Mouse (Mus musculus): ENCODE data around the gene Ndufb8.

Gene Ndufb8

DNA sequence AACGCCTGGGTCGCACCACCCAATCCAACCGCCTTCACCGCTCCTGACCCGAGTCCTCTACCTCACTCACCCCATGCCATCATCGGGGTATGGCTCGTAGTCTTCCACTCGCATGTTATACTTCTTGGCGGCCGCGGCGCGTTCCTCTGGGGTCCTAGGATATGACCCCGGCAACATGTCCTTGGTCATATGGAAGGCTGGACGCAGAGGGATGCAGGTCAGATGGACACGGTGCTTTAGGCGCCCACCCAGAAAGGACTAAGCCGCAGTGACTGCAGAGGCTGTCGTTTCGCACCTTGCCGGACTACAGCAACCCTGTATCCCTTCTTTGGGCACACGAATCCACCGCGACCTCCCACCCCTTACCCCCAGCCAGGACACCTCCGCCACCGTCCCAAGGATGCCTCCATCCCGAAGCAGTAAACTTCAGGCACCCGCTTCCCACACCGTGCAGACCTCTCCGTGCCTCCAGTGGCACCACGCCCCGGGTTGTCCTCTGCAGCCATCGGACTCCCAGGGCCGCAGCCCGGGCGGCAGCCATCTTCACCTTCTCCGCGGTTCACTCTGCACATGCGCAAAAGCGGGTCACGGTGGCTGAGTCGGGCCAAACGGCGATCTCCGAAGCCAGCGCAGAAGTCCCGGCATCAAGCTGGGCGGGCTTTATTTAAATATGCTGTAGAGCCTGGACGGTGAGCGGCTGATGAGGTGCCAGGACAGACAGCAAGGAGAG, at the start of gene Ndufb8:
Ndufb8 (minus strand) TSS at position 580 of the 730 bp plus-strand sequence.
- peak; percentile 96 for DNase-seq (ENCODE audit: low read depth, low spot score)

DNA sequence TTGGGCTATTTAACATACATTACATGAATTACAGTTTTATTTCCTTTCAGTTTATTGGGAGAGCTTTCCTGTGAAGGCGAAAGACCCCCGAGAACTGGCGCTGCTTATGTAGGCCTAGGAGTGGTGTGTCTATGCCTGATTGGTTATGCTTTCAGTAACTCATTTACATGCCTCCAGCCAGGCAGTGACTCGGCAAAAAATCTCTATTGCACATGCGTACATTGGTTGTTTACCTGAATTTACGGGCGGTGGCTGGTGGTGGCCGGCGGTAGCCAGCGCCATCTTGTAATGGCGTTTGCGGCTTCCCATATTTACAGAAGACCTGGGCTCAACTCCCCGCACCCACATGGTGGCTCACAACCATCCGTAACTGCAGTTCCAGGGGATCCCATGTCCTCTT, 38.9 kb upstream of the Ndufb8 start:
- DNase-seq (ENCODE audit: low read depth, low spot score), result no peak

DNA sequence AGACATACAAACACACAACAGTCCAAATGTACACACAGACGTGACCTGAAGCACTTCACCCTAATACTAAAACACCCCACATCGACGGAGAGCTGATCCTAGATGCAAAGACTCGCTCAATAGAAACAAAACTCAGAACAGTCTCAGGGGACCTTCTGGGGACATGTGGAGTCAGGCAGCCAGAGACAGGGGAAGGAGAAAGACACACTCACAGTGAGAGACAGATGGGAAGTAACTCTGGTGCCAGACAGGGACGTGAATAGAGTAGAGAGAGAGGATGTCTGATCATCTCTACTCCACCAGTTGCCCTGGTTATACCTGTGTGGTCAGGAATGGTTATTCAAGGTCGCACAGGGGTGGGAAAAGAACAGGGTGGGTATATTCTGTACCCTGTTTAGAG, 36.4 kb upstream of the Ndufb8 start:
- no peak for DNase-seq (ENCODE audit: low read depth, low spot score)

DNA sequence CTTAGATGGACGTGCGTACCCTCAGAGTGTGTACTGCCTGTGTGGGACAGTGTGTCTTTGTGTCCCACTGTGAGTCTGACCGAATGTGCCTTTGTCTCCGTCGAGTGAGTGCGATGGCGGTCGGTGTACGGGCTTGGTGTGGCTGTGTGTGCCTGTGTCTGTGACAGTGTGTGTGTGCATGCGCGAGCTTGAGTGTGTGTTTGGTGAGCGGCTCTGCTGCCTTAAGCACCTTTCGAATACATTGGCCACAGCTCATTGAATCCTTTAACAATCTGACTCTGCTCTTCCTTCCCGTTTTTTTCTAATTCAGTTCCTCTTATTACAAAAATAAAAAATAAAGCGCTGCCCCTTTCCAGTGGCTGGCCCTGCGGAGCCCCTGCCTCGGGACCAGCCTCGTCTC, 35.8 kb upstream of the Ndufb8 start:
- DNase-seq (ENCODE audit: low read depth, low spot score), result no peak

DNA sequence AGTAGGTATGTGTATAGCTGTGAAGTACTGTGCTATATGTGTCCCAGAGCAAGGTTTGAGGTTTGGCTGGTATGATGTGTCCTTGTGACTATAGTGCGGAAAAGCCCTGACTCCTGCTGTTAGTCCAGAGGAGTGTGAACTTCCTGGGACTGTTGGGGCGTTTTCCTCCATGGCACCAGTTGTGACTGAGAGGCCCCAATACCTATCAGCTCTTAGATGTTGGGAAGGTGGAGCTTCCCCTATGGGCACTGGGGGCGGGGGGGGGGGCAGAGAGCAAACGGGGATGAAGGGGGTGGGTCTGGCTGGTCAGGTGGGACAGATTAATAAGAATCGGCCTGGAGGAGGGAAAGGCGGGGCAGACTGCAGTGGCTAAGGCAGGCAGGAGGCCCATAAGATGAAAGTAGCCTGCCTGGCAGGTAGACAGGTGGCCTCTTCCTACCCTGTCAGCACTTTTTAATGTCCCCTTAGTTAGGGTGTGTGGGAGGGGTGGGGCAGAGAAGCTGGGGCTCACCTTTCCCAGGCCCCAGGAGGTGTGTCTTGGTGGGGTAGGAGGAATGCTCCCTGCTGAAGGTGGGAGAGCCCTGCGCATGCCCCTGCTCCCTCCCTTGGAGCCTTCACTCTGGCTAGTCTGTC, 34.5 kb upstream of the Ndufb8 start:
- DNase-seq (ENCODE audit: low read depth, low spot score), result no peak

DNA sequence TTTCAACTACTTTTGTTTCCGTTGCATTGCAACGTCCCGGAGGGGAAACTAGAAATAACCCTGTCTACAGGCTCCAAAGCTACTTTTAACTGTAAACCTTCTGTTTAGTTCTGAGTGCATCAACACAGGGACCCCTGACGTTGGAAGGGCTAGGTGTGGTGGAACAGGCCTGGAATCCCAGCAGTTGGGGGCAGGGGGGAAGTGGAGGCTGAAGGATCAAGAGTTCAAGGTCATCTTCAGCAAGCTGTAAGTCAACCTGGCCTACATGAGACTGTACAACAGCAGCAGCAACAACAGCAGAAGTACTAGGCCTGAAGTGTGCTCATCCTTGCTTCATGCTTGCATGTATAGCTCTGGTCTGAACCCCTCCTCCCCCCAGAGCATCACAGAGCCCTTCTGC, 32.8 kb upstream of the Ndufb8 start:
- no peak for DNase-seq (ENCODE audit: low read depth, low spot score)

DNA sequence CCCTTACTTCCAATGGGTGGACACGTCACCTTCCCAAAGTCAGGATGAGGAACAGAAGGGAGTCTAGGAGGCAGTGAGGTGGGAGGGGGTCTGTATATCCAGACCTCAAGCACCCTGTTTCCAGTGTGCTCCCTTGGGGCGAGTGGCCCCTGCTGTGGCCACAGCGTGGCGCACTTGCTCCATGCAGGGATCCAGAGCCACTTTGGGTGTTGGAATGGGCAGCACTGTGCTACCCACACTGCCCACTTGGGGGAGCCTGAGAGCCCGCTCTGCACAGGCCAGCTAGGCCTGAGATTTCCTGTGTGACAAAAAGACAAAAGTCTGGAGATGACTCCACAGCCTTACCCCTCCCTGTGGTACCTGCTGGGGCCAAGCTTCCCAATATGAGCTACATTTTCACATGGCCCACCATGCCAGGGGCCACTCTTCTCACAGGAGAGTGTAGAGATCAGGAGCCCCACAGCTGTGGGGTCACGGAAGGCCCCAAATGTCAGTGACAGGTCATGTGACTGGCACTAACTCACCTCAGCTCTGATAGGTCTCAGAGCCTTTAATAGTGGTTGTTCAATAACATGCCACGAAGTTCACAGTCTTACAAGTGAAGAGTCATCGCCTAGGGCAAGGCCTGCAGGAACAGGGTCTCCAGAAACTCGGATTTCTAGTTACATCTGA, 27.5 kb upstream of the Ndufb8 start:
- DNase-seq (ENCODE audit: low read depth, low spot score), result peak; percentile 91

DNA sequence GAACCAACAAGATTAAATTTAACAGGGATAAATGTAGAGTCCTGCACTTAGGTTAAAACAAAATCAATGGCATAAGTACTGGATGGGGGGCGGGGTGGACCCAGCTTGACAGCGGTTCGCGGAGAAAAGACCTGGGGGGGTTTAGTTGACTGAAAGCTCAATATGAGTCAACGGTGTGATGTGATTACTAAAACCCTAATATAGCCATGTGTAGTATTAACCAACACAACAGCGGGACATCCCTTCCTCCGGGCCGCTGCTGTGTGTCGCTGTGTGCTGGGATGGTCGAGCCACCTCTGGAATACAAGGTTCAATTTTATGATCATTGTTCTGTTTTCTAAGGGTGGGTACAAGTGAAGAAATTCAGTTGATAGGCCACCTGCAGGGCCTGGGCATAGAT, 26.9 kb upstream of the Ndufb8 start:
- no peak for DNase-seq (ENCODE audit: low read depth, low spot score)

DNA sequence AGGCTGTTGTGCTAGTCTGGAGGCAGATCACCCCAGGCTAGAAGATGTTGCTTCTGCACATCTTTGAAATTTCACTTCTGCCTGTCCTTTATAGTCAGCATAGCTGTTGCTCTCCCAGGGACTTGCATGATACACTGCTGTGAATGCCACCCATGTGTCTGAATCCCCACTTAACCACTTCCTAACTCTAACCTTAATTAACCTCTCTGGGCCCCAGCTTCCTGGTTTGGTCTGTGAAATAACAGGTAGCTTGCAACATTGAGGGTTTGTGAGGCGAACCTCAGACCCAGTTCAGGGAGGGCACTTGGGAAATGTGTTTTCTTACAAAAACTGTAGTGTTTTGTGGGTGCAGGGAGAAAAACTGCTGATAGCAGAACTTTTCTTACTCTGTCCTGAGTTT, 22.8 kb upstream of the Ndufb8 start:
- DNase-seq (ENCODE audit: low read depth, low spot score), result peak; percentile 25

DNA sequence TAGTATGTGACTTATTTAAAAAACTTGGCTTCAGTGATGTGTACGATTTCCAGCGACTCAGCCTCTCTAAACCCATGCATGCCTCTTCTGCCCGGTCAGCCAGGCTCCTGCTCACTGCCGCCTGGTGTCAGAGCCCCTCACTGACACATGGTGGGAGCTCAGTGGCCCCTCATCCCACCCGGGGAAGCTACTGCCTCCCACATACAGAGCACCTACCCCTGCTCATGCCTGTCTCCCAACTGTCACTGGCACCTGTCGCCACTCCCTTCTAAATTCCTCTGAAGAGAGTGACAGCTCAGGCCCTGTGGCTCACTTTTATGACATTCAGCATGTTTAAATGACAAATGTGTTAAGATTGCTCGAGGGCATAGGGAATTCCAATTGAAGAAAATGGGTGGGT, 21.0 kb upstream of the Ndufb8 start:
- DNase-seq (ENCODE audit: low read depth, low spot score), result no peak

DNA sequence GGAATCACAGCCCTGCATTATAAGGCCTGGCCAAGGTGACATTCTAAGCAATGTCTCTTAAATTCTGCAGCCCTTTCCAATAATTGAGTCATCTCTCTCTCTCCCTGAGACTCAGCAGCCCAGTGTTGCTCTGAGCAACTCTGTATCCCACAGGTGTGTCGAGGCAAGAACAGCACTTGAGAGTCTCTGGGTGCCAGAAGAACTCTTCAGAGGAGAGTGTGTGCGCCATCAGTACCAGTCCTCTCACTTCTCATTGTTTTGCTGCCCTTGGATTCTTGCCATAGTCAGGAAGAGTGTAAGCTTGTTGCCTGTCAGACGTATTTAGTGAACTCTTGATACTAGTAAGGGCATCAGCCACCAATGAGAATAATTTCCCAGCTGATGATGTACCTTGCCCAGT, 12.5 kb upstream of the Ndufb8 start:
- DNase-seq (ENCODE audit: low read depth, low spot score), result no peak

DNA sequence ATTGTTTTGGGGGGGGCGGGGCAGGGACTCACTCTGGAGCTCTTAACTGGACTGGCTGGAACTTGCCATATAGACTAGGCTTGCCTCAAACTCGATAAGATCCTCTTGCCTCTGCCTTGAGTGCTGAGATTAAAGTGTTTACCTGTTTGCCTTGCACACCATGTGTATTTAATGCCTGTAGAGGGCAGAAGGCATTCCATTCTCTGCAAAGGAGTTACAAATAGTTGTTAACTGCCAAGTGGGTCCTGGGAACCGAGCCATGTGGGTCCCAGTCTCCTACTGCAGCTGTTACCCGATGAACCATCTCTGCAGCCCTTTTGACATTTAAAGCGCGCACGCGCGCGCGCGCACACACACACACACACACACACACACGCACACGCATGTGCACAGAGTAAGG, 8.8 kb upstream of the Ndufb8 start:
- no peak for DNase-seq (ENCODE audit: low read depth, low spot score)

DNA sequence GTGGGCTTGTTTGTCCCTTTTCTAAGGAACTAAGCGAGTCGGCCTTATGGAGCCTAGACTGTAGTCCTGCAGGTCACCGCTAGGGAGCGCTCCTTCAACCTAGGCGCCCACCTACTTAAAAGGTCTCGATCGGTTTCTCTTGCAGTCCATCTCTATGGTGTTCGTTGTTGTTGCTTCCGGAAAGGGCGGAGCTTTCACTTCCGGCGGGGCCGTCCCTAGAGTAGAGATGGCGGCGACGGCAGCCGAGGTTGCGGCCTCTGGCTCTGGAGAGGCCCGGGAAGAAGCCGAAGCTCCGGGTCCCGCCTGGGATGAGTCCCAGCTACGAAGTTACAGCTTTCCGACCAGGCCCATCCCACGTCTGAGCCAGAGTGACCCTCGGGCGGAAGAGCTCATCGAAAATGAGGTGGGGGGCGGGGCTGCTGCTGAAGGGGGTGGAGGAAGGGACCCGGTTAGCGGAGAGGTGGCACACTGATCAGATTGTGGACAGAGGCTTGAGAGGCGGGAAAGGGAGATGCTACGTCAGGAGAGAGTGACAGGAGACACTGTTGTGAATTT, 7.5 kb upstream of the Ndufb8 start, which contains the start of gene Hif1an:
Hif1an (plus strand) TSS at position 199 of the 555 bp plus-strand sequence.
- peak; percentile 98 for DNase-seq (ENCODE audit: low read depth, low spot score)

DNA sequence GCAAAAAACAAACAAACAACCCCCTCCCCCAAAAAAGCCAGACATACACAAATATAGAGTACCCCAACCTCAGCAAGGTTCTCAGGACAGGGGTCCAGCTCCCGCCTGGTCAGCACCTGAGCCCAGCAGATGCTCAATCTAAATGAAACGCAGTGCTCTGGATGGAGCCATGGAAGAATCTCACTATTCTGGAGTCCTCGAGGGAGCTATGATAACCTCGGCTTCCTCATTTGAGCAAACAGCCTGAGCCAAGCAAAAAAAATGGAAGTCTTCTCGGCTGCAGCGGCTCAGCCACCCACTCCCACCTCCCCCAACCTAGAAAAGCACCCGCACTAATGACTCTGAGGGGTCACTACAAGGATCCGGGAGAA, 765 bp downstream of the Ndufb8 start:
- no peak for DNase-seq (ENCODE audit: low read depth, low spot score)

DNA sequence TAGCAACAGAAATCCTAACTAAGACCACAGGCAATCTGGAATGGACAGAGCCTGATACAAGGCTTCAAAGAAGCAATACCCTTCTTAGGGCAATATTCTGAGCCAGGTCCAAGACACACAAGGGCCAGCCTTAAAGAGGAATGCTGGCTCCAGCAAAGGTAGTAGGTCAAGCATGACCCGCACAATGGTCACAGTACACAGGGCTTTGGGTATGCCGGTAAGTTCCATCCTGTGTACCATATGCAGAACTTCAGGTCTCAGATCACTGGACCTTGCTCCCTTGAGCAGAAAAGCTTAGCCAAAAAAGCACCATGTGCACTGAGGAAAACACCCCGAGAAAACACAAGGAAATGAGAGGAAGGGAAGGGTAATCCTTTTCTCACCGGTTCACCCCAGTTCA, 2.0 kb downstream of the Ndufb8 start:
- no peak for DNase-seq (ENCODE audit: low read depth, low spot score)

DNA sequence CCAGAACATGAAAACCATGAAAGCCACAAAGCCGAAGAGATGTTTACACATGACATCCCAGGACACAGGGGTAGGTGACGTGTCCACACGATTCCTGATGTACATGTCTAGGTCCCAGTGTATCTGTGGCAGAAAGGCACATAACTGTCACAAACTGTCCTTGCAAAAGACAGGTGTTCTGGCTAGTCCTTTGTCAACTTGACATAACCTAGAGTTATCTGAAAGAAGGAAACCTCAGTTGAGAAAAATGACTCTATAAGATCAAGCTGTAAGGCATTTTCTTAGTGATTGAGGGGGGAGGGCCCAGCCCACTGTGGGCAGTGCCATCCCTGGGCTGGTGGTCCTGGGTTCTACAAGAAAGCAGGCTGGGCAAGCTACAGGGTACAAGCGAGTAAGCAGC, 2.5 kb downstream of the Ndufb8 start, which contains the start of gene Gm20538:
Gm20538 (minus strand) TSS at position 101 of the 400 bp plus-strand sequence.
- DNase-seq (ENCODE audit: low read depth, low spot score), result no peak

DNA sequence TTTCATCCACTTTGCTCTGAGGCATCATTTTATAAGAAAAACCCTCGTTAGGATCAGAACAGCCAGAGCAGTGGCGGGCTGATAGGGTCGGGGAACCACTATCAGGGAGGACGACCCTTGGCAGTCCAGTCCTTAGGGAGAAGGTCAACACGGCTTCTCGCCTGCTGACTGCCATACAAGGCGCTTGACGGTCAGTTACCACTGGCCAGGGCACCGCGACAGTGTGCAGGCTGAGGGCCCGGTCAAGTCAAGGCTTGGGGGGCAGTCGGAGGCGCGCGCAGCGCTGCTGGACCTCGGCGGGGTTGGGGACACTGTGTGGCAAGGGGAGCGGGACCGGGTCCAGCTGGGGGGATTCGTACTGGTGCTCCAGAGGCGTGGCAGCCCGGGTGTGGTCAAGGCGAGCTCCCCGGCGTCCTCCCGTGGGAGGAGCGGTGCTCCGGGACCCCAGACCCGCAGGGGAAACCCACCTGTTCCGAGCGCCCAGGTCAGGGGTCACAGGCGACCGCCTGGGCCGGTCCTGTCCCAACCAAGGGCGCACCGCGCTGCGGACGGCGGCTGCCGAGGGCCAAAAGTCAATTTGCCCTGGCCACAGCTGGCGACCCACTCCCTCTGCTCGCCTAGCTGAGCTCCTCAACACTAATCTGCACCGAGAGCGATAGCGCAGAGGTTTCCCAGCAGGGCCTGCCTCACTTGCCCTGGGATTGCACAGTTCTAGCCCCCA, 9.8 kb downstream of the Ndufb8 start, which contains the start of gene Sec31b:
Sec31b (minus strand) TSS at position 544 of the 721 bp plus-strand sequence.
- DNase-seq (ENCODE audit: low read depth, low spot score), result no peak

DNA sequence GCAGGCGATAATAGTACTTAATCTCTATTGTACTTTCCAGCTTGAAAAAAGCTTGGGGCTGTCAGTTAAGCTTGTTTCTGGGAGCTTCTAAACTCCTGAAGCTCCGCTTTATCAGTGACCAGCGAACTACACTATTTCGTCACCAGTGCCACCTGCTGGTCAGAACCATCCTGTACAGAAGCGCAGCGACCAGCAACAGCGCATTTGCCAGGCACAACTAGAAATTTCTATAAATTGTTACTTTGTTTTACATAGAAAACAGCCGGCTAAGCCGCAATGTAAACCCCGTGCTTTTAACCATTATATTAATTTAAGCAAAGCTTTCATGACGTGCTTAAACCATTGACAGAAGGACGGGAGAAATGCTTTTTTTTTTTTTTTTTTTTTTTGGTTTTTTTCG, 10.5 kb downstream of the Ndufb8 start:
- peak; percentile 83 for DNase-seq (ENCODE audit: low read depth, low spot score)

DNA sequence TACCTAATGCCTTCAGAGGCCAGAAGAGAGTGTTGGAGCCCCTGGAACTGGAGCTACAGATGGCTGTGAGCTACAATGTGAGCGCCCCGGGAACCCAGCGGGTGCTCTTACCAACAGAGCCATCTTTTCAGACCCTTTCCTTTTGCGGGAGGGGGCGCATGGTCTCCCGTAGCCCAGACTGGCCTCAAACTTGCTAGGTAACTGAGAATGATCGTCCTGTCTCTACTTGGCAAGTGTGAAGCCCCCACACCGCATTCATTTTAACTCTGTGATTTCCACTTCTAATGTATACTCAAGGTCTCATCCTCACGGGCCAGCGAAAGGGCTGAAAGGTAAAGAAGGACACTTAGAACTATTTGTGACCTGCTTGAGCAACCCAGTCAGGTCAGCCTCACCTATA, 10.9 kb downstream of the Ndufb8 start:
- no peak for DNase-seq (ENCODE audit: low read depth, low spot score)

DNA sequence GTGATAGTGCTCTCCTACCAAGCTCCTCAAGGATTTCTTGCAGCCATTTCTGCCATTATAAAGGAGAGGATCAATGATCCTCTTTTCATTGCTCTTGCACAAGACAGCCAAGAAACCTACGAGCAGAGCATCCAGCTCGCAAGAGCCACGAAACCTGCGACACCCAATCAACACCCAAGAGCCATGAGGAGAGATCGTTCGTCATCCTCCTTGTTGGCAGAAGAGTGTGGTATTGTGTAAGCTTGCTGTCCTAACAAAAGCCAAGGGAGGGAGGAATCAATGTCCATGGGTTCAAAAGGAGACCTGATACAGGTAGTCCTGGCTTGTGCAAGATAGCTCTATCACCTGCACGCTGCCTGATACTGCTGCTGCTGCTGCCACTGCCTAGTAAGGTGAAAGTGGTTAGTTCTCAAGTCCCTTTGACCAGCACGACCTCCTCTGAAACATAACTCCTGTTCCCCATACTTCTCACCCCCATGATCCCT, 12.5 kb downstream of the Ndufb8 start:
- DNase-seq (ENCODE audit: low read depth, low spot score), result no peak

DNA sequence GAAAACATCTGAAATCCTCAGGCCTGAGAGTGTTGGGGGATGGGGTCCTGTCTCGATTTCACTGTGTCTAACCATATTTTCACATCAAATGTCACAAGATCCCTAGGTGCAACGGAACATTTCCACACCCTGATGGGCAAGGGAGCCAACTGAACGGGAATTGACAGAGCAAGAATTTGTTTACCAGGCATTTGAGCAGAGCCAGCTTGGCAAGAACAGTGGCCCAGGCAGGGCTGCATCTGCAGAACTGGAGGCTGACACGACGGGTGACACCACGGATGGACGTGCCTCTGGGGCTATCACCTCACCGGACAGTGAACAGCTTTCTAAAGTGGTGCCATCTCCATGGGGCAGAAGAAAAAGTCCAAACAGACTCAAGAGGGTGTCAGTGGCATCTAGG, 17.8 kb downstream of the Ndufb8 start:
- DNase-seq (ENCODE audit: low read depth, low spot score), result no peak

DNA sequence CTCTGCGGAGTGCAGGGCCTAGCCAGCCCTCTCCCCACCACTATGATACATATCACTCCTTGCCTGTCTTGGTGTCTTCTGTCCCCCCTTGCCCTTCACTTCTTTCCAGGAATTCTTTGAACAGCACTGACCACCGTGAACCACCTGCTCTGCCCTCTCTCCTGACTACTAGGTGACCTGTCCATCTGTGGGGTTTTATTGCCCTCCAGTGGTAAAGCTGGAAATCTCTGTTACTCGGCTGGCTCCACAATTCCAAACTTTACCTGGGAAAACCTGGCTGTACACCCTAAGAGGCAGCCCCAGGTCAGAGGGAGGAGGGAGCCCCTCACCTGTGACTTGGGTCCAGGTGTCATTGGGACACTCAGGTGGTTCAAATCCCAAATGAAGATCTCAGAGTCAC, 19.9 kb downstream of the Ndufb8 start:
- DNase-seq (ENCODE audit: low read depth, low spot score), result no peak
